Mouse (Mus musculus) small intestine, adult 2 months (tissue): ENCODE measurements around the gene Apaf1.

Experiments used
- CTCF ChIP-seq: fragments of 200-500 bp; IDR thresholded peaks from 2 replicates; pipeline ENCODE4 v1.5.1; 2012; ENCODE audit warnings: low read depth, mild to moderate bottlenecking, control low read depth, inconsistent platforms, low read length, moderate library complexity, mixed read lengths; ENCODE audit not compliant: insufficient replicate concordance, insufficient read length; ENCODE audit errors: extremely low read depth
- POLR2A ChIP-seq: fragments of 200-500 bp; IDR thresholded peaks from 2 replicates; pipeline ENCODE4 v1.6.1; 2012; ENCODE audit warnings: low read depth, mild to moderate bottlenecking, control low read depth, inconsistent platforms, low read length, moderate library complexity

DNA sequence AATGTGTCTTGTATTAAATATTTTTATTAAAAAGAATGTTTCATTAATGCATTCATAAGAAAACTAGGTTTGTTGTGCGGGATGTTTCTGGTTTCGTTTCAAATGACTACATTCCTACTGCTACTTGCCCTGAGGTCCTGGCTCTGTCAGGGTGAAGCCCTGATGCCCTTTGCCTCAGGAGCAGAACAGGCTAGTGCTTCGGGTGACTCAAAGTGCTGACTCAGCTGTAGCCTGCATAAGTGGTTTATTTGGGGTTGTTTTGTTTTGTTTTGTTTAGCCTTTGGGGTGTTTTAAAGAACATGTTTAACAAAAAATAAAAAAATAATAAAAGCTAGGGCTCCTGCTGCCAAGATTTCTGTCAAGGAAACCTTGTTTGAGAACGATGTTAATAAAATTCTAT lies 112.0 kb downstream of the Apaf1 start:
- TF ChIP-seq CTCF (no peak), POLR2A (no peak)
